Mouse (Mus musculus) stomach, postnatal 0 days (tissue): Measurements from ENCODE around the gene Sez6l. TPM values are rescaled to one million over a fixed set of nuclear protein-coding genes. Genes with fewer than 3 reads are reported as not detected.

Source experiments
- ATAC-seq: fragments of 200-750 bp; cut with Nextera tagmentation; 2 replicates; pipeline ENCODE4 v1.8.0; 2017; ENCODE audit not compliant: low FRiP score, low TSS enrichment
- DNase-seq: peaks from one replicate; pipeline ENCODE4 v3.0.0-alpha.2; 2016; ENCODE audit warnings: low spot score
- H3K27ac ChIP-seq: fragments of 300-500 bp; sonication (generic); replicated peaks from 2 replicates; pipeline ENCODE4 v1.5.1; 2014; ENCODE audit warnings: mild to moderate bottlenecking, control low read depth
- H3K27me3 ChIP-seq: fragments of 300-500 bp; sonication (generic); 2 replicates; pipeline ENCODE4 v1.6.1; 2014; ENCODE audit warnings: low read length; ENCODE audit not compliant: control insufficient read depth, insufficient read depth
- H3K36me3 ChIP-seq: fragments of 300-500 bp; sonication (generic); 2 replicates; pipeline ENCODE4 v1.6.1; 2014; ENCODE audit warnings: low read length, mixed read lengths; ENCODE audit not compliant: control insufficient read depth, insufficient read depth
- H3K4me1 ChIP-seq: fragments of 300-500 bp; sonication (generic); replicated peaks from 2 replicates; pipeline ENCODE4 v1.6.1; 2014; ENCODE audit warnings: antibody characterized with exemption; ENCODE audit not compliant: control insufficient read depth, insufficient read depth
- H3K4me2 ChIP-seq: fragments of 300-500 bp; sonication (generic); replicated peaks from 2 replicates; pipeline ENCODE4 v1.6.1; 2014; ENCODE audit warnings: low read depth, mild to moderate bottlenecking, control low read depth, moderate library complexity
- H3K4me3 ChIP-seq: fragments of 300-500 bp; sonication (generic); 2 replicates; pipeline ENCODE4 v1.5.1; 2014; ENCODE audit warnings: low read depth, low read length, control low read depth
- H3K9ac ChIP-seq: fragments of 300-500 bp; sonication (generic); 2 replicates; pipeline ENCODE4 v1.6.1; 2014; ENCODE audit warnings: mild to moderate bottlenecking, low read length, control low read depth, mixed read lengths
- H3K9me3 ChIP-seq: fragments of 300-500 bp; sonication (generic); 2 replicates; pipeline ENCODE4 v1.6.1; 2016; ENCODE audit warnings: low read length; ENCODE audit not compliant: control insufficient read depth
- CTCF ChIP-seq: IDR thresholded peaks from 2 replicates; pipeline ENCODE4 v1.5.1; 2016; ENCODE audit warnings: antibody characterized with exemption, low read depth, mild to moderate bottlenecking, moderate library complexity
- EP300 ChIP-seq: optimal IDR thresholded peaks from 2 replicates; pipeline ENCODE3; 2016; ENCODE audit warnings: antibody characterized with exemption
- WGBS: fragments of 180-500 bp; shearing (Covaris S2); extraction: QIAGEN DNeasy Blood & Tissue Kit; methylation state at CpG from one replicate; pipeline ENCODE4 v1.1.7; 2014; 5-methylcytosine and 5-hydroxymethylcytosine counted together
- polyA plus RNA-seq: library from polyadenylated mRNA; unstranded; fragments of >200 nt; fragmentation: Nextera tagmentation; extraction: Ambion mirVana; gene quantifications from 2 replicates; pipeline ENCODE4 v1.2.1, GENCODE M21; 2015

The Sez6l gene
- polyA plus RNA-seq, 1 experiment from 2014 or later, result 0.42 TPM

DNA sequence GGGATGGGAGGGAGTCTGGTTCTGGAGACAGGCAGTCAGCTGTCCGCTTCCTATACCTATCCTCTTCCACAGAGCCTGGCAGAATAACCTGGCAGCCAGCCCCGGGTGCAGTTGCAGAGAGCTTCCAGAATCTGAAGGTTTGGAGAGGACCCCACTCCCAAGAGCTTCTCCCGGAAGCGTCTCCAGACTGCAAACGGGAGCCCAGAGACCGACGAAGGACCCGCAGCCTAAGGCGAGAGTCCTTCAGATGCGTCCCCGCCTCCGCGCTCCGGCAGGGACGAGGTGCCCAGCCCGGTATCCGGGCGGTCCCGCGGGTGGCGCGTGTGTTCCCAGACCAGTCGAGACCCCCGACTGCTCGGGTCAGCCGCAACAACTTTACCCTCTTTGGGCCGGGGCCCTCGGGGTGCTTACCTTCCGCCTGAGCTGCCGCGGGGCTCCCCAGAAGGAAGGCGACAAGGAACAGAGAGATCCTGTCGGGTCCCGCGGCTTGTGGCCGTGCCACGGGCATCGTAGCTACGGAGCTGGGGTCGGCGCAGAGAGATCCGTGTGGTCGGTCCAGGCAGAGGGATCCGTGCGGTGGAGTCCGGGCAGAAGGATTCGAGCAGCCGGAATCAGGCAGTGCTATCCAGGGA lies 508 bp downstream of the Sez6l start:
- peak overlapping the region; percentile 28 for H3K4me3 ChIP-seq
- no peaks in the 10 kb centered on the region for H3K9me3 ChIP-seq
- ATAC-seq, result no peak
- peaks cover 7% of the 10 kb centered on the region; the same call in 1 of the 2 replicates for H3K27me3 ChIP-seq
- DNase-seq, result no peak
- H3K36me3 ChIP-seq, result no peaks in the 10 kb centered on the region
- H3K27ac ChIP-seq, result no peak overlapping the region
- TF ChIP-seq EP300, result no peak
- TF ChIP-seq CTCF, result no peak
- H3K4me1 ChIP-seq, result no peaks in the 10 kb centered on the region
- peak overlapping the region; percentile 50 for H3K4me2 ChIP-seq
- 3% methylated on average over 47 of the region's 48 CpGs for WGBS
- no peak overlapping the region for H3K9ac ChIP-seq

DNA sequence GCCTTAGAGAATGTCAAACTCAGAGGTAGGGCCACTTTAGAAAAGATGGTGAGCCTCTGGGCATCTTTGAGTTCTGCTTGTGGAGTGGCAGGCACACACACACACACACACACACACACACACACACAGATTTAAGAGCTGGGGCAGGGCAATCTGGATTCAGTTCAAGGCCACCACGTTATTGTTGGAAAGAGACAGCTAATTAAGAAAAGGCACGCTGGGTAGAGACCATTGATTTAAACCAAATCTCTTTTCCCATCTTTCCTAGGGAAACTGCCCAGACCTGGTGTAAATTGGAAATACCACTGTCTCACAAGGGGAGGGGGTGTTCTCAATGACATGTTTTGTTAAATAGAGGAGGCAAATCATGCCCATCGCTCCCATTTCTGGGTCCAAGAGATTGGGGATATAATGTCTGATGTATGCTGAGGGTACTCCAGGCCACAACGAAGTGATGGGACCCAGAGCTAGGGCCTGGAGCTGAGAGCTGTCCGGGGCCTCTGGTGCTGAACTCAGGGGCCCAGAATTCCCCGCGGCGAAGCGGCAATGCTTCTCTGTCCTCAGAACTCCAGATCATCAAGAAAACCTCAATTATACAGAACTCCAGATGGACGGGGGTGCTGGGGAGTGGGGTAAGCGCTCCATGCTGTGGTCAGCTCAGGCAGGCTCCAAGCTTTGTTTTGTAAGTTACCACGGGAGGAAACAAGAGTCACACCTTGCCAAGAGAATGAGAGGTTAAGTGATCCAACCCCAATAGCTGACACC lies 1.7 kb downstream of the Sez6l start:
- no peak overlapping the region for H3K27ac ChIP-seq
- H3K9me3 ChIP-seq, result no peaks in the 10 kb centered on the region
- TF ChIP-seq EP300 (no peak), CTCF (no peak)
- H3K36me3 ChIP-seq, result no peaks in the 10 kb centered on the region
- DNase-seq (no peak), ATAC-seq (no peak)
- H3K4me2 ChIP-seq, result no peak overlapping the region
- H3K27me3 ChIP-seq, result peaks cover 7% of the 10 kb centered on the region; the same call in 1 of the 2 replicates
- no peak overlapping the region for H3K9ac ChIP-seq
- H3K4me1 ChIP-seq, result no peaks in the 10 kb centered on the region
- no peak overlapping the region for H3K4me3 ChIP-seq
- 9% methylated on average over 12 of the region's 12 CpGs for WGBS

DNA sequence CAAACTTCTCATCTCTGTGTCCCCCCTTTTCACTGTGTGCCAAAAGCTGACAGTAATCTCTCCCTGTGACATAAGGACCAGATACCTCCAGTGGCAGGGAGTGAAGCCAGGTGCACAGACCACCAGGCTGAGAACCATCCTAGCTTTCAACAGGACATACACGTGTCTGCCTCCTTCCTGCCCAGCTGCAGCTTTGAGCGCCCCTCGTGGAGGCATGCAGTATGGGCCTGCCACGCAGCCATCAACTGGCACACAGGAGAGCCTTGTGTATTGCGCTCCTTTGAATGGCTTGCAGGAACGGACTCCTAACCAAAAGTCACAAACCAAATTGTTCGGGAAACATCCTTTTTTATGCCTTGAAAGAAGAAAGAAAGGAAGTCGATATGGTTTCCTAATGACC lies 3.1 kb downstream of the Sez6l start:
- Histone ChIP-seq H3K4me3 (no peak overlapping the region), H3K4me1 (no peaks in the 10 kb centered on the region), H3K9me3 (no peaks in the 10 kb centered on the region), H3K27ac (no peak overlapping the region), H3K9ac (no peak overlapping the region), H3K4me2 (no peak overlapping the region), H3K36me3 (no peaks in the 10 kb centered on the region), H3K27me3 (peaks cover 7% of the 10 kb centered on the region; the same call in 1 of the 2 replicates)
- 9% methylated on average over 8 of the region's 8 CpGs for WGBS
- no peak for ATAC-seq
- no peak for TF ChIP-seq EP300
- peak; percentile 84 for TF ChIP-seq CTCF
- peak; percentile 58 for DNase-seq

DNA sequence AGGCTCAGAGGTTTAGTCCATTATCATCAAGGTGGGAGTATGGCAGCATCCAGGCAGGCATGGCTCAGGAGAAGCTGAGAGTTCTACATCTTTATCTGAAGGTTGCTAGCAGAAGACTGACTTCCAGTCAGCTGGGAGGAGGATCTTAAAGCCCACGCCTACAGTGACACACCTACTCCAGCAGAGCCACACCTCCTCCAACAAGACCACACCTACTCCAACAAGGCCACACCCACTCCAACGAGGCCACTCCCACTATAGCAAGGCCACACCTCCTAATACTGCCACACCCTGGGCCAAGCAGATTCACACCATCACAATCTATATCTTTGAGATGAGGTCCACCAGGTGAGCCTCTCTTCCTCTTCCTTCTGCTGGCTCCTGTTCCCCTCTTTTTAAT lies 4.8 kb downstream of the Sez6l start:
- Histone ChIP-seq H3K9me3 (no peaks in the 10 kb centered on the region), H3K27ac (no peak overlapping the region), H3K27me3 (peaks cover 7% of the 10 kb centered on the region; the same call in 1 of the 2 replicates), H3K4me3 (no peak overlapping the region), H3K9ac (no peak overlapping the region), H3K4me2 (no peak overlapping the region), H3K4me1 (no peaks in the 10 kb centered on the region), H3K36me3 (no peaks in the 10 kb centered on the region)
- DNase-seq, result no peak
- WGBS, result 46% methylated on average over 2 of the region's 2 CpGs
- ATAC-seq, result no peak
- TF ChIP-seq EP300 (no peak), CTCF (no peak)

DNA sequence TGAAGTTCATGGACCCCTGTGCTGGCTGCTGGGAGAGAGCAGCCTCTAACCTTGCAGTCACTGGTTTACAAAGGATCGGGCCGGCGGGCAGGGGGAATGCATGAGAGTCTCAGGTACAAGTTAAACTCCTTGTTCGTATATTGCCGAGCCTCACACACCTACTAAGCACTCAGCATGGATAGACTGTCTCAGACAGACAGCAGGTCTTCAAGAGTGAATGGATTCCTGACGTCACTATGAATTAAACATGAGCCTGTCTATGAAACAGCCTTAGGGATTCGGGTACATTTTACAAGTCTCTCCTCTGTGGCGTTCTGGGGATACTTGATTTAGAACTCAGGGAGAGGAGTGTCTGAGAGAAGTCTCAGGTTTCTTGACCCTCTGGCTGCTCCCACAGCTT lies 11.5 kb downstream of the Sez6l start:
- Histone ChIP-seq H3K9me3 (no peaks in the 10 kb centered on the region), H3K27me3 (no peaks in the 10 kb centered on the region), H3K4me2 (no peak overlapping the region), H3K4me1 (no peaks in the 10 kb centered on the region), H3K9ac (no peak overlapping the region), H3K27ac (no peak overlapping the region), H3K36me3 (no peaks in the 10 kb centered on the region), H3K4me3 (no peak overlapping the region)
- no peak for TF ChIP-seq EP300
- no peak for TF ChIP-seq CTCF
- DNase-seq (no peak), ATAC-seq (no peak)
- WGBS, result 63% methylated on average over 8 of the region's 8 CpGs

DNA sequence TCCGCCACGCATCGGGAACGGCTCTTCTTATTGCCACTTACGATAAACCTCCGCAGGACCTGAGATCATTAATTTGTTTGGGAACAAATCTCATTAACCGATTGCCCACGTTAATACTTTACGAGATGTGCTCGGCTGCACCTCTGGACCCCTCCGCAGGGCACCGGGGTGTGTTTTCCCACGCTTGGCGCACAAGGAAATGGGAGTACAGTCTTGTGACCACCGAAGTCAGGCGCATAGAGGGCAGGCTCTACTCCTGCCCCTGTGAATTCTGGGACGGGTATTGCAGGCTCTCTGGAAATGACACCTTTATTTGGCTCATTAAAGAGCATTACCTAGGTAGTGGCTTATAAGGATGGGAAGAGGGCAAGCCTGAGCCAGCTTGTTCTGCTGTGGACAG lies 11.9 kb downstream of the Sez6l start:
- no peaks in the 10 kb centered on the region for H3K9me3 ChIP-seq
- H3K27me3 ChIP-seq, result no peaks in the 10 kb centered on the region
- 90% methylated on average over 17 of the region's 17 CpGs for WGBS
- no peaks in the 10 kb centered on the region for H3K4me1 ChIP-seq
- TF ChIP-seq CTCF (no peak), EP300 (no peak)
- no peak overlapping the region for H3K27ac ChIP-seq
- H3K9ac ChIP-seq, result no peak overlapping the region
- H3K4me2 ChIP-seq, result no peak overlapping the region
- ATAC-seq (no peak), DNase-seq (no peak)
- H3K36me3 ChIP-seq, result no peaks in the 10 kb centered on the region
- no peak overlapping the region for H3K4me3 ChIP-seq
